In genomic region chr6:70103781-70104180, GRCm38 (mm10) we compare ENCODE assay signal across 18 mouse cellular contexts.
"Had no signal": no experiment of that assay in that cellular context is flagged by ENCODE, and none has a peak within 500 bp of the region (broad histone marks: within the 10 kb centered on the region; RNA-seq: fewer than 3 reads in every experiment).

No protein-coding gene starts in this region.

- H3K27ac ChIP-seq: limb, embryonic 13.5 days; liver, embryonic 15.5 days; midbrain, embryonic 10.5 days; neural tube, embryonic 15.5 days; stomach, postnatal 0 days had no signal

- H3K9me3 ChIP-seq: limb, embryonic 13.5 days; liver, embryonic 15.5 days; midbrain, embryonic 10.5 days; neural tube, embryonic 15.5 days had no signal

- H3K4me3 ChIP-seq: limb, embryonic 13.5 days; liver, embryonic 15.5 days; midbrain, embryonic 10.5 days; myocyte; neural tube, embryonic 15.5 days had no signal

- H3K4me2 ChIP-seq: limb, embryonic 13.5 days; liver, embryonic 11.5 days; liver, embryonic 15.5 days; lung, embryonic 14.5 days; neural tube, embryonic 15.5 days had no signal

- H3K9ac ChIP-seq: limb, embryonic 13.5 days; liver, embryonic 15.5 days; lung, embryonic 14.5 days; neural tube, embryonic 15.5 days had no signal

- H3K27me3 ChIP-seq: limb, embryonic 13.5 days; liver, embryonic 15.5 days; neural tube, embryonic 15.5 days had no signal

- DNase-seq: kidney, adult 2 months; kidney, postnatal 25 days; left cerebral cortex, postnatal 4 days; lung, embryonic 14.5 days; lung, postnatal 10 days; lung, postnatal 4 days; midbrain, embryonic 14.5 days; right cerebral cortex, adult 18-20 months; right cerebral cortex, postnatal 25 days; thymus, adult 18-20 months; thymus, postnatal 14 days had no signal

- H3K4me1 ChIP-seq: limb, embryonic 13.5 days; liver, embryonic 15.5 days; midbrain, embryonic 10.5 days; neural tube, embryonic 15.5 days had no signal

- H3K36me3 ChIP-seq: limb, embryonic 13.5 days; liver, embryonic 15.5 days; midbrain, embryonic 10.5 days; neural tube, embryonic 15.5 days had no signal
